Mouse (Mus musculus): ENCODE measurements at regions not wholly inside any gene's neighbourhood (a gene's known extent, or its start where the extent isn't known, plus 50 kb on each side); places are given as distances from the start of the nearest gene placed in this dataset.
A peak's percentile ranks its signal among the peaks of the same experiment; 100 is the strongest.

- Histone ChIP-seq H3K36me3 (no peaks in the 10 kb centered on the region), H3K4me2 (no peak overlapping the region), H3K4me1 (no peaks in the 10 kb centered on the region), H3K9me3 (replicated peaks) (no peaks in the 10 kb centered on the region), H3K27me3 (no peaks in the 10 kb centered on the region), H3K27ac (no peak overlapping the region), H3K9ac (no peak overlapping the region), H3K4me3 (replicated peaks) (no peak overlapping the region)
- ATAC-seq (replicated peaks; ENCODE audit: low FRiP score): no peak
- WGBS: 87% methylated on average over 3 of the region's 3 CpGs
Measured at GRCm38 (mm10) chr5:64466320-64466719, 310.2 kb downstream of the Tbc1d1 start.

GRCm38 (mm10) chr5:64467856-64468255, 311.8 kb downstream of the Tbc1d1 start:
- Histone ChIP-seq H3K9ac (no peak overlapping the region), H3K9me3 (replicated peaks) (no peaks in the 10 kb centered on the region), H3K27me3 (no peaks in the 10 kb centered on the region), H3K4me3 (replicated peaks) (no peak overlapping the region), H3K4me1 (0 out of 2 replicates have a peak, but pooled peaks cover 5% of the 10 kb centered on the region), H3K27ac (no peak overlapping the region), H3K4me2 (no peak overlapping the region), H3K36me3 (no peaks in the 10 kb centered on the region)
- no peak for ATAC-seq (replicated peaks; ENCODE audit: low FRiP score)
- WGBS: 92% methylated on average over 3 of the region's 3 CpGs

GRCm38 (mm10) chr5:64468307-64468706, 312.2 kb downstream of the Tbc1d1 start:
- ATAC-seq (replicated peaks; ENCODE audit: low FRiP score): no peak
- no peak overlapping the region for H3K4me3 ChIP-seq (replicated peaks)
- H3K4me2 ChIP-seq: no peak overlapping the region
- H3K27me3 ChIP-seq: no peaks in the 10 kb centered on the region
- 83% methylated on average over 7 of the region's 7 CpGs for WGBS
- H3K9ac ChIP-seq: no peak overlapping the region
- H3K9me3 ChIP-seq (replicated peaks): no peaks in the 10 kb centered on the region
- H3K36me3 ChIP-seq: no peaks in the 10 kb centered on the region
- no peak overlapping the region for H3K27ac ChIP-seq
- 0 out of 2 replicates have a peak, but pooled peaks cover 7% of the 10 kb centered on the region for H3K4me1 ChIP-seq

- H3K27ac ChIP-seq: no peak overlapping the region
- 0 out of 2 replicates have a peak, but pooled peaks cover 7% of the 10 kb centered on the region for H3K4me1 ChIP-seq
- ATAC-seq (replicated peaks; ENCODE audit: low FRiP score): no peak
- no peaks in the 10 kb centered on the region for H3K36me3 ChIP-seq
- H3K9ac ChIP-seq: no peak overlapping the region
- no peaks in the 10 kb centered on the region for H3K27me3 ChIP-seq
- 74% methylated on average over 3 of the region's 3 CpGs for WGBS
- no peak overlapping the region for H3K4me3 ChIP-seq (replicated peaks)
- no peak overlapping the region for H3K4me2 ChIP-seq
- H3K9me3 ChIP-seq (replicated peaks): no peaks in the 10 kb centered on the region
Measured at GRCm38 (mm10) chr5:64472008-64472407, 315.9 kb downstream of the Tbc1d1 start.

- H3K4me1 ChIP-seq: 0 out of 2 replicates have a peak, but pooled peaks cover 7% of the 10 kb centered on the region
- H3K4me2 ChIP-seq: no peak overlapping the region
- H3K9ac ChIP-seq: no peak overlapping the region
- no peak for ATAC-seq (replicated peaks; ENCODE audit: low FRiP score)
- 66% methylated on average over 10 of the region's 10 CpGs for WGBS
- H3K9me3 ChIP-seq (replicated peaks): no peaks in the 10 kb centered on the region
- H3K36me3 ChIP-seq: no peaks in the 10 kb centered on the region
- H3K27me3 ChIP-seq: no peaks in the 10 kb centered on the region
- H3K27ac ChIP-seq: no peak overlapping the region
- no peak overlapping the region for H3K4me3 ChIP-seq (replicated peaks)
Measured at GRCm38 (mm10) chr5:64472415-64472814, 316.3 kb downstream of the Tbc1d1 start.

GRCm38 (mm10) chr5:64474868-64475267, 318.8 kb downstream of the Tbc1d1 start:
- 83% methylated on average over 1 of the region's 1 CpGs for WGBS
- Histone ChIP-seq H3K27me3 (no peaks in the 10 kb centered on the region), H3K4me2 (no peak overlapping the region), H3K4me3 (replicated peaks) (no peak overlapping the region), H3K9me3 (replicated peaks) (no peaks in the 10 kb centered on the region), H3K4me1 (peaks cover 15% of the 10 kb centered on the region), H3K36me3 (no peaks in the 10 kb centered on the region), H3K9ac (no peak overlapping the region), H3K27ac (no peak overlapping the region)
- no peak for ATAC-seq (replicated peaks; ENCODE audit: low FRiP score)

GRCm38 (mm10) chr5:64475736-64476519, 319.8 kb downstream of the Tbc1d1 start:
- H3K4me1 ChIP-seq: peaks cover 15% of the 10 kb centered on the region
- H3K4me2 ChIP-seq: no peak overlapping the region
- H3K27me3 ChIP-seq: no peaks in the 10 kb centered on the region
- WGBS: 61% methylated on average over 8 of the region's 8 CpGs
- no peaks in the 10 kb centered on the region for H3K9me3 ChIP-seq (replicated peaks)
- no peak overlapping the region for H3K9ac ChIP-seq
- no peak overlapping the region for H3K4me3 ChIP-seq (replicated peaks)
- no peaks in the 10 kb centered on the region for H3K36me3 ChIP-seq
- H3K27ac ChIP-seq: no peak overlapping the region
- ATAC-seq (replicated peaks; ENCODE audit: low FRiP score): no peak

GRCm38 (mm10) chr5:64476641-64477369, 320.7 kb downstream of the Tbc1d1 start:
- Histone ChIP-seq H3K9ac (no peak overlapping the region), H3K27me3 (no peaks in the 10 kb centered on the region), H3K27ac (no peak overlapping the region), H3K4me1 (peaks cover 15% of the 10 kb centered on the region), H3K4me3 (replicated peaks) (no peak overlapping the region), H3K9me3 (replicated peaks) (no peaks in the 10 kb centered on the region), H3K36me3 (no peaks in the 10 kb centered on the region), H3K4me2 (no peak overlapping the region)
- WGBS: 75% methylated on average over 11 of the region's 11 CpGs
- no peak for ATAC-seq (replicated peaks; ENCODE audit: low FRiP score)

GRCm38 (mm10) chr5:64478143-64478542, 322.0 kb downstream of the Tbc1d1 start:
- Histone ChIP-seq H3K4me1 (peaks cover 8% of the 10 kb centered on the region), H3K27ac (peak overlapping the region; percentile 57; the same call in 1 of the 2 replicates), H3K4me3 (replicated peaks) (no peak overlapping the region), H3K27me3 (no peaks in the 10 kb centered on the region), H3K4me2 (peak overlapping the region; percentile 34), H3K9me3 (replicated peaks) (no peaks in the 10 kb centered on the region), H3K36me3 (no peaks in the 10 kb centered on the region), H3K9ac (no peak overlapping the region)
- WGBS: 49% methylated on average over 13 of the region's 13 CpGs
- ATAC-seq (replicated peaks; ENCODE audit: low FRiP score): peak; percentile 85

- Histone ChIP-seq H3K4me1 (peaks cover 8% of the 10 kb centered on the region), H3K27me3 (no peaks in the 10 kb centered on the region), H3K27ac (peak overlapping the region; percentile 63), H3K9ac (no peak overlapping the region), H3K9me3 (replicated peaks) (no peaks in the 10 kb centered on the region), H3K36me3 (no peaks in the 10 kb centered on the region), H3K4me2 (peak overlapping the region; percentile 34; the same call in 1 of the 2 replicates), H3K4me3 (replicated peaks) (no peak overlapping the region)
- ATAC-seq (replicated peaks; ENCODE audit: low FRiP score): no peak
- 52% methylated on average over 10 of the region's 10 CpGs for WGBS
Measured at GRCm38 (mm10) chr5:64478599-64479214, 322.6 kb downstream of the Tbc1d1 start.

GRCm38 (mm10) chr5:64479315-64479714, 323.2 kb downstream of the Tbc1d1 start:
- H3K9ac ChIP-seq: no peak overlapping the region
- H3K4me3 ChIP-seq (replicated peaks): no peak overlapping the region
- ATAC-seq (replicated peaks; ENCODE audit: low FRiP score): peak; percentile 87
- no peaks in the 10 kb centered on the region for H3K27me3 ChIP-seq
- H3K4me1 ChIP-seq: peaks cover 8% of the 10 kb centered on the region
- H3K4me2 ChIP-seq: peak overlapping the region; percentile 10; the same call in 1 of the 2 replicates
- H3K27ac ChIP-seq: peak overlapping the region; percentile 63; the same call in 1 of the 2 replicates
- H3K36me3 ChIP-seq: no peaks in the 10 kb centered on the region
- WGBS: 29% methylated on average over 8 of the region's 8 CpGs
- H3K9me3 ChIP-seq (replicated peaks): no peaks in the 10 kb centered on the region

GRCm38 (mm10) chr5:64485043-64485442, 318.1 kb upstream of the Klf3 start:
- 91% methylated on average over 3 of the region's 3 CpGs for WGBS
- no peak overlapping the region for H3K27ac ChIP-seq
- H3K9me3 ChIP-seq (replicated peaks): no peaks in the 10 kb centered on the region
- H3K9ac ChIP-seq: no peak overlapping the region
- H3K4me3 ChIP-seq (replicated peaks): no peak overlapping the region
- no peak overlapping the region for H3K4me2 ChIP-seq
- ATAC-seq (replicated peaks; ENCODE audit: low FRiP score): no peak
- H3K36me3 ChIP-seq: no peaks in the 10 kb centered on the region
- no peaks in the 10 kb centered on the region for H3K27me3 ChIP-seq
- no peaks in the 10 kb centered on the region for H3K4me1 ChIP-seq
